Mouse (Mus musculus) right cerebral cortex, adult 18-20 months (tissue): ENCODE measurements around the gene Scd3.
A peak's percentile ranks its signal among the peaks of the same experiment; 100 is the strongest.
"Not testable (repeated sequence)": the region's sequence is repeated elsewhere in the genome, so short reads cannot be mapped to it uniquely, and the experiment has no call there.

Source experiments
- DNase-seq: peaks from one replicate; pipeline ENCODE4 v3.0.0; 2022; ENCODE audit warnings: mixed read lengths

The Scd3 gene

GRCm38 (mm10) chr19:44275418-44275817 is 72.3 kb downstream of the Scd3 start:
- DNase-seq = no peak

- DNase-seq = no peak
These were observed 73.8 kb downstream of the Scd3 start for GRCm38 (mm10) chr19:44276861-44277260.

- DNase-seq = no peak
These were observed 74.9 kb downstream of the Scd3 start for GRCm38 (mm10) chr19:44277931-44278330.

- DNase-seq = no peak
These were observed 77.7 kb downstream of the Scd3 start for GRCm38 (mm10) chr19:44280755-44281154.

GRCm38 (mm10) chr19:44281825-44282447 is 78.9 kb downstream of the Scd3 start:
- not testable (repeated sequence) for DNase-seq

- DNase-seq = no peak
These were observed 79.6 kb downstream of the Scd3 start for GRCm38 (mm10) chr19:44282534-44283156.

GRCm38 (mm10) chr19:44283157-44284024 is 80.3 kb downstream of the Scd3 start:
- DNase-seq = no peak

GRCm38 (mm10) chr19:44284025-44284695 is 81.1 kb downstream of the Scd3 start:
- peak; percentile 96 for DNase-seq

- peak; percentile 43 for DNase-seq
These were observed 81.7 kb downstream of the Scd3 start for GRCm38 (mm10) chr19:44284723-44285122.

GRCm38 (mm10) chr19:44285554-44285953 is 82.5 kb downstream of the Scd3 start:
- no peak for DNase-seq

GRCm38 (mm10) chr19:44286109-44286508 is 83.0 kb downstream of the Scd3 start:
- no peak for DNase-seq

- DNase-seq = no peak
These were observed 84.5 kb downstream of the Scd3 start for GRCm38 (mm10) chr19:44287415-44288110.

- DNase-seq = no peak
These were observed 89.0 kb downstream of the Scd3 start for GRCm38 (mm10) chr19:44292083-44292482.

- DNase-seq = no peak
These were observed 89.4 kb downstream of the Scd3 start for GRCm38 (mm10) chr19:44292483-44292882.

GRCm38 (mm10) chr19:44292941-44293768 is 90.1 kb downstream of the Scd3 start, which contains the start of gene Scd2:
Gene Scd2 (plus strand): TSS chr19:44293674.
- DNase-seq = no peak
